Mouse (Mus musculus) monocyte, adult 59 days (primary cell): ENCODE measurements around the gene Ldah. TPM values are rescaled to one million over a fixed set of nuclear protein-coding genes. Genes with fewer than 3 reads are reported as not detected.

ENCODE experiments used
- total RNA-seq, 2 experiments: library from RNA; stranded (reverse); gene quantifications; one replicate each; pipeline ENCODE4 v1.2.4; 2023

The Ldah gene
- 10 to 100 TPM; 39.4 to 43.4 TPM for total RNA-seq

GRCm38 (mm10) chr12:8207978-8208403 lies at the start of gene Ldah:
Ldah (plus strand) TSS chr12:8208107.

GRCm38 (mm10) chr12:8301841-8302431 lies 94.0 kb downstream of the Ldah start, which contains the start of gene Gdf7:
Gdf7 (minus strand) TSS chr12:8301954.

GRCm38 (mm10) chr12:8313270-8313771 lies 105.4 kb downstream of the Ldah start, which contains the start of gene Hs1bp3:
Hs1bp3 (plus strand) TSS chr12:8313432.

Other genes starting within 250 kb of the Ldah start
- gene Apob, start 230.5 kb upstream of the Ldah start, total RNA-seq = not detected
- gene Gdf7, start 93.8 kb downstream of the Ldah start, total RNA-seq = not detected
- 10 to 100 TPM; 17.4 to 20.9 TPM for gene Hs1bp3, start 105.3 kb downstream of the Ldah start, total RNA-seq